Mouse (Mus musculus): Measurements from ENCODE around the gene Fbf1. TPM values are rescaled to one million over a fixed set of nuclear protein-coding genes. Genes with fewer than 3 reads are reported as not detected.

The Fbf1 gene
- polyA plus RNA-seq, 1 experiment from 2014 or later = 37.3 TPM

- no peaks in the 10 kb centered on the region for H3K27me3 ChIP-seq (ENCODE audit: control insufficient read depth, insufficient read depth, low read depth, low read length)
- no peak for ATAC-seq (ENCODE audit: low read depth)
- no peaks in the 10 kb centered on the region for H3K4me1 ChIP-seq (replicated peaks; ENCODE audit: control insufficient read depth, insufficient read depth, low read length)
- WGBS = 67% methylated on average over 4 of the region's 4 CpGs
- H3K9me3 ChIP-seq (ENCODE audit: control insufficient read depth, low read length) = no peaks in the 10 kb centered on the region
- no peak overlapping the region for H3K9ac ChIP-seq (ENCODE audit: low read length)
- H3K27ac ChIP-seq (ENCODE audit: low read length) = no peak overlapping the region
- H3K36me3 ChIP-seq (ENCODE audit: control insufficient read depth, insufficient read depth, low read length) = peaks cover 10% of the 10 kb centered on the region
- no peak overlapping the region for H3K4me3 ChIP-seq (ENCODE audit: low read length)
- H3K4me2 ChIP-seq (ENCODE audit: low read depth, low read length) = no peak overlapping the region
Measured at GRCm38 (mm10) chr11:116206678-116207077, 38.7 kb upstream of the Fbf1 start.

DNA sequence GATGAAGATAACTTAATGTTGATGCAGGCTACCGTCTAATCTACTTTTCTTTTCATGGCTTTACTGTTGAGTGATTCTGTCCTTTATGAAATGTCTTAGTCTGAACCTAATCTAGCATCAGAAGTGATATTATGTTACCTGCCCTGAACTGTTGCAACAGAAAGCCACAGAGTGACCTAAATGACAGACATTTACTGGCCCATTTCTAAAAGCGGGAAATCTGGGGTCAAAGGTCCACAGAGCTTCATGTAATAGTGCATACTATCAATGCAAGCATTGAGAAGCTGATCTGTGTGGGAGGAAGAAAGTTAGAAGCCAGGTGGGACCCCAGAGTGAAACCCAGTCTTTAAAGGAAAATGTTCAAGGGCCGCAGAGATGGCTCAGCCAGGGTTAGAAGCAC, 35.2 kb upstream of the Fbf1 start:
- 89% methylated on average over 3 of the region's 3 CpGs for WGBS
- no peak overlapping the region for H3K27ac ChIP-seq (ENCODE audit: low read length)
- ATAC-seq (ENCODE audit: low read depth) = no peak
- H3K27me3 ChIP-seq (ENCODE audit: control insufficient read depth, insufficient read depth, low read depth, low read length) = no peaks in the 10 kb centered on the region
- no peak overlapping the region for H3K9ac ChIP-seq (ENCODE audit: low read length)
- no peak overlapping the region for H3K4me2 ChIP-seq (ENCODE audit: low read depth, low read length)
- H3K36me3 ChIP-seq (ENCODE audit: control insufficient read depth, insufficient read depth, low read length) = peaks cover 10% of the 10 kb centered on the region
- no peak overlapping the region for H3K4me3 ChIP-seq (ENCODE audit: low read length)
- no peaks in the 10 kb centered on the region for H3K9me3 ChIP-seq (ENCODE audit: control insufficient read depth, low read length)
- H3K4me1 ChIP-seq (replicated peaks; ENCODE audit: control insufficient read depth, insufficient read depth, low read length) = peaks cover under 1% of the 10 kb centered on the region; the same call in 1 of the 2 replicates

- no peak for ATAC-seq (ENCODE audit: low read depth)
- H3K9ac ChIP-seq (ENCODE audit: low read length) = no peak overlapping the region
- no peak overlapping the region for H3K4me3 ChIP-seq (ENCODE audit: low read length)
- no peak overlapping the region for H3K4me2 ChIP-seq (ENCODE audit: low read depth, low read length)
- H3K4me1 ChIP-seq (replicated peaks; ENCODE audit: control insufficient read depth, insufficient read depth, low read length) = peaks cover 8% of the 10 kb centered on the region
- no peaks in the 10 kb centered on the region for H3K9me3 ChIP-seq (ENCODE audit: control insufficient read depth, low read length)
- H3K27me3 ChIP-seq (ENCODE audit: control insufficient read depth, insufficient read depth, low read depth, low read length) = no peaks in the 10 kb centered on the region
- H3K36me3 ChIP-seq (ENCODE audit: control insufficient read depth, insufficient read depth, low read length) = peaks cover 3% of the 10 kb centered on the region
- no peak overlapping the region for H3K27ac ChIP-seq (ENCODE audit: low read length)
- WGBS = 93% methylated on average over 2 of the region's 2 CpGs
Measured at GRCm38 (mm10) chr11:116201151-116201550, 33.2 kb upstream of the Fbf1 start.

DNA sequence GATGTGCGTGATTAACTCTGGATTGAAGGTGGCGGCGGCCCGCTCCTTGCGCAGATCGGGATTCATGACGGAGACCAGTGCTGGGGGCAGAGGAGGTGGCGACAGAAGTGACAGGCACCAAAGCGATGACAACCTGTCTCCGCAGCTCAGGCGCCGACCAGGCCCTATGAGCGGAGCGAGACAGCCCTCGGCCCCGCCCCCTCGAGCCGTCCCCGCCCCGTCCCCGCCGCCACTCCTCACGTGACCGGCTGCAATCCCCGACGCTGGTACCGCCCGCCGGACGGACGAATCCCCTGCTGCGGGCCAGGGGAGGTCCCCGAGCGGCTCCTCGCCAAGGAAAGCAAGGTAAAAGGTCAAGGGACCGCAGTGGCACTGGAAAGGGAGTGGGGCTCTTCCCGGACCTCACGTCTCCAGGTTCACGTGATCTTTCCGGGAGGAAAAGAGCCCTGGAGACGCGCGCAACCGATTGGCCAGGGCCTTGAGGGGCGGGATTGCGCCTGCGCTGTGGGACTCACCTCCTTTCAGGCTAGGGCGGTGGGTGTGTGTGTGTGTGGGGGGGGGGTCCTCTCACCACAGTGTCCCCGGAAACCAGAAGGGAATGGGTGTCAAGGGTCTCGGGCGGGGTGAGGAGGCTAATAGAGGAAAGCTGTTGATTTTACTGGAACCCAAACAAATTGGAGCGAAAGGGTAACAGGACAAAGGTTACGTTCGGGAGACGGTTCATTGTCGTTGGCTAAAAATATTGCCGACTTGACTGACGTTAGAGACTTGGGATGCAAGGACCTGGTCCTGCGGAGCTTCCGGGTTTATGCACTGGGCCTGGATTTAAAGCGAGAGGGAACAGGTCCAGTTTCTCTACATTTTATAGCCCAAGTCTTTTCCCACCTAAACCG, 30.9 kb upstream of the Fbf1 start, which contains the start of the genes Ten1 and Acox1:
Ten1 (plus strand) TSS at position 217 of the 893 bp plus-strand sequence.
Acox1 (minus strand) TSS at position 407 of the 893 bp plus-strand sequence.
- WGBS = under 1% methylated on average over 62 of the region's 62 CpGs
- H3K9me3 ChIP-seq (ENCODE audit: control insufficient read depth, low read length) = no peaks in the 10 kb centered on the region
- H3K27ac ChIP-seq (ENCODE audit: low read length) = peak within 1 kb of the TSS; percentile 97
- peak within 1 kb of the TSS; percentile 83 for H3K4me2 ChIP-seq (ENCODE audit: low read depth, low read length)
- H3K27me3 ChIP-seq (ENCODE audit: control insufficient read depth, insufficient read depth, low read depth, low read length) = no peaks in the 10 kb centered on the region
- no peaks in the 10 kb centered on the region for H3K36me3 ChIP-seq (ENCODE audit: control insufficient read depth, insufficient read depth, low read length)
- peak within 1 kb of the TSS; percentile 86 for H3K4me3 ChIP-seq (ENCODE audit: low read length)
- peak; percentile 99 for ATAC-seq (ENCODE audit: low read depth)
- H3K9ac ChIP-seq (ENCODE audit: low read length) = peak within 1 kb of the TSS; percentile 93
- peaks cover 8% of the 10 kb centered on the region for H3K4me1 ChIP-seq (replicated peaks; ENCODE audit: control insufficient read depth, insufficient read depth, low read length)

- Histone ChIP-seq H3K27me3 (ENCODE audit: control insufficient read depth, insufficient read depth, low read depth, low read length) (no peaks in the 10 kb centered on the region), H3K4me1 (replicated peaks; ENCODE audit: control insufficient read depth, insufficient read depth, low read length) (peaks cover 8% of the 10 kb centered on the region), H3K4me3 (ENCODE audit: low read length) (peak overlapping the region; percentile 86), H3K4me2 (ENCODE audit: low read depth, low read length) (peak overlapping the region; percentile 83), H3K9me3 (ENCODE audit: control insufficient read depth, low read length) (no peaks in the 10 kb centered on the region), H3K9ac (ENCODE audit: low read length) (peak overlapping the region; percentile 93), H3K27ac (ENCODE audit: low read length) (peak overlapping the region; percentile 97), H3K36me3 (ENCODE audit: control insufficient read depth, insufficient read depth, low read length) (no peaks in the 10 kb centered on the region)
- 17% methylated on average over 13 of the region's 13 CpGs for WGBS
- ATAC-seq (ENCODE audit: low read depth) = no peak
Measured at GRCm38 (mm10) chr11:116198132-116198531, 30.2 kb upstream of the Fbf1 start.

GRCm38 (mm10) chr11:116197584-116197906, 29.6 kb upstream of the Fbf1 start:
- 85% methylated on average over 6 of the region's 6 CpGs for WGBS
- Histone ChIP-seq H3K9me3 (ENCODE audit: control insufficient read depth, low read length) (no peaks in the 10 kb centered on the region), H3K9ac (ENCODE audit: low read length) (no peak overlapping the region)

GRCm38 (mm10) chr11:116196866-116197583, 29.1 kb upstream of the Fbf1 start:
- Histone ChIP-seq H3K4me3 (ENCODE audit: low read length) (no peak overlapping the region), H3K9me3 (ENCODE audit: control insufficient read depth, low read length) (no peaks in the 10 kb centered on the region), H3K27me3 (ENCODE audit: control insufficient read depth, insufficient read depth, low read depth, low read length) (no peaks in the 10 kb centered on the region), H3K4me2 (ENCODE audit: low read depth, low read length) (peak overlapping the region; percentile 83; the same call in 1 of the 2 replicates), H3K27ac (ENCODE audit: low read length) (no peak overlapping the region), H3K4me1 (replicated peaks; ENCODE audit: control insufficient read depth, insufficient read depth, low read length) (peaks cover 8% of the 10 kb centered on the region), H3K9ac (ENCODE audit: low read length) (no peak overlapping the region), H3K36me3 (ENCODE audit: control insufficient read depth, insufficient read depth, low read length) (no peaks in the 10 kb centered on the region)
- no peak for ATAC-seq (ENCODE audit: low read depth)
- WGBS = 94% methylated on average over 18 of the region's 18 CpGs

More at GRCm38 (mm10) chr11:116197584-116197906, 29.6 kb upstream of the Fbf1 start:
- peak overlapping the region; percentile 83 for H3K4me2 ChIP-seq (ENCODE audit: low read depth, low read length)
- H3K4me3 ChIP-seq (ENCODE audit: low read length) = no peak overlapping the region
- no peaks in the 10 kb centered on the region for H3K36me3 ChIP-seq (ENCODE audit: control insufficient read depth, insufficient read depth, low read length)
- H3K27ac ChIP-seq (ENCODE audit: low read length) = no peak overlapping the region
- peaks cover 8% of the 10 kb centered on the region for H3K4me1 ChIP-seq (replicated peaks; ENCODE audit: control insufficient read depth, insufficient read depth, low read length)
- ATAC-seq (ENCODE audit: low read depth) = no peak
- no peaks in the 10 kb centered on the region for H3K27me3 ChIP-seq (ENCODE audit: control insufficient read depth, insufficient read depth, low read depth, low read length)

DNA sequence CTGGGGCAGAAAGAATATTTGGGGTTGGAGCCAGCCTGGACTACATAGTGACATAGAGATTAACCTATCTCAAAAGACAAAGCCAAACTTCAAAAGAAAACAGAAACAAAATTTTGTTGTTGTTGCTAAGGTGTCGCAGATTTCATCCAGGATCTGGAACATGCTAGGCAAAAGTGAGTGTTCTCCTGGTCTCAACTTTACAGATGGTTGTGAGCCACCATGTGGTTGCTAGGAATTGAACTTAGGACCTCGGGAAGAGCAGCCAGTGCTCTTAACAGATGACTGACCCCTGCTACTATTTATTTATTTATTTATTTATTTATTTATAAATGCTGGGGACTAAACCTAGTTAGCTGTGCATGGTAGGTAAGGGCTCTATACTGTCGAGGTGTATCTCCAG, 28.4 kb upstream of the Fbf1 start:
- Histone ChIP-seq H3K36me3 (ENCODE audit: control insufficient read depth, insufficient read depth, low read length) (no peaks in the 10 kb centered on the region), H3K4me1 (replicated peaks; ENCODE audit: control insufficient read depth, insufficient read depth, low read length) (peaks cover 8% of the 10 kb centered on the region), H3K9ac (ENCODE audit: low read length) (no peak overlapping the region), H3K9me3 (ENCODE audit: control insufficient read depth, low read length) (no peaks in the 10 kb centered on the region), H3K27me3 (ENCODE audit: control insufficient read depth, insufficient read depth, low read depth, low read length) (no peaks in the 10 kb centered on the region), H3K27ac (ENCODE audit: low read length) (no peak overlapping the region), H3K4me2 (ENCODE audit: low read depth, low read length) (no peak overlapping the region), H3K4me3 (ENCODE audit: low read length) (no peak overlapping the region)
- WGBS = 76% methylated on average over 3 of the region's 3 CpGs
- no peak for ATAC-seq (ENCODE audit: low read depth)

DNA sequence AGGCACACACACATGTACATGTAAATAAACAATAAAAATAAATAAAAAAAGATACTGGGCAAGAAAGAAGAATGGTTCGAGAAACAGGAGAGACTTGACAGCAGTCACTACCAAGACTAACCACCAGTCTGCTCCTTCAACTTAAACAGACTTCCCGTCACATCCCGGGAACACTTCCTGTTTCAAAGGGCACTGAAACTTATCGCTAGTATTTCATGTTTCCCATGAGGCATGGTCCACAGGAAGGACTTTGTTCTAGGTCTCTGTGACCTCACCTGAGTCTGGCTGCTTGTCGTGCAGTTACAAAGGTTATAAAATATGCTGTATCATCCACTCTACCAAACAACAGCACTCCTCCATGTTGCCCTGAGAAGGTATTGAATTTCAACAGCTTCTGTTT, 27.3 kb upstream of the Fbf1 start:
- ATAC-seq (ENCODE audit: low read depth) = no peak
- Histone ChIP-seq H3K27ac (ENCODE audit: low read length) (no peak overlapping the region), H3K4me1 (replicated peaks; ENCODE audit: control insufficient read depth, insufficient read depth, low read length) (peaks cover 8% of the 10 kb centered on the region), H3K27me3 (ENCODE audit: control insufficient read depth, insufficient read depth, low read depth, low read length) (no peaks in the 10 kb centered on the region), H3K9me3 (ENCODE audit: control insufficient read depth, low read length) (no peaks in the 10 kb centered on the region), H3K4me3 (ENCODE audit: low read length) (no peak overlapping the region), H3K4me2 (ENCODE audit: low read depth, low read length) (no peak overlapping the region), H3K9ac (ENCODE audit: low read length) (no peak overlapping the region), H3K36me3 (ENCODE audit: control insufficient read depth, insufficient read depth, low read length) (no peaks in the 10 kb centered on the region)
- WGBS = 57% methylated on average over 5 of the region's 5 CpGs

Data from lung, embryonic 16.5 days (tissue).